ENCODE assay signal across 22 mouse cellular contexts in genomic region chr8:110346915-110347314, GRCm38 (mm10).
A peak's percentile ranks its signal among the peaks of the same experiment; 100 is the strongest.
DNase-seq lines count a peak whose midpoint lies in the region; ATAC-seq and TF ChIP-seq lines count a peak whose summit lies in the region.
"Had no signal": no experiment of that assay in that cellular context is flagged by ENCODE, and none has a peak within 500 bp of the region (broad histone marks: within the 10 kb centered on the region; RNA-seq: fewer than 3 reads in every experiment).

No protein-coding gene starts in this region.

- peak overlapping the region; percentile 82 for H3K9ac ChIP-seq in CH12.LX (ENCODE audit: insufficient read depth, low read depth)

- no peaks in the 10 kb centered on the region for H3K79me2 ChIP-seq in CH12.LX (replicated peaks; ENCODE audit: control insufficient read depth, extremely low read depth, insufficient read depth, poor library complexity, severe bottlenecking)

- no peaks in the 10 kb centered on the region for H3K27me3 ChIP-seq in CH12.LX (replicated peaks)

- no peak for TF ChIP-seq RAD21 in CH12.LX (IDR thresholded peaks at IDR 0.05; ENCODE audit: low read depth, low read length)

- 0 out of 2 replicates have a peak, but pooled peaks have one; percentile 17 for TF ChIP-seq EP300 in CH12.LX (IDR thresholded peaks at IDR 0.05; ENCODE audit: low read length)

- H3K36me3 ChIP-seq in CH12.LX (replicated peaks in 1 of 2; ENCODE audit: control insufficient read depth in 1 of 2, insufficient read depth in 1 of 2, low read length in 1 of 2): peaks cover 0 to 10% of the 10 kb centered on the region in 2 experiments
- H3K36me3 ChIP-seq: G1E had no signal

- no peak for TF ChIP-seq CTCF in CH12.LX (conservative IDR thresholded peaks at IDR 0.05 in 1 of 2, IDR thresholded peaks at IDR 0.05 in 1 of 2; ENCODE audit: low read depth in 2 of 2, low read length in 2 of 2)

- peak; percentile 64 for TF ChIP-seq POLR2A in CH12.LX (IDR thresholded peaks at IDR 0.05; ENCODE audit: low read depth, low read length)

- in situ Hi-C loops in CH12.LX (cut with MboI; ENCODE audit: low pct_ligation_motif_present, low pct_unique_long_range_greater_than_20kb, low sequenced_read_pairs): no loop called here

- peaks cover 4 to 49% of the 10 kb centered on the region in 2 experiments; a peak in 3 of 4 replicates for H3K4me1 ChIP-seq in CH12.LX (ENCODE audit: control insufficient read depth in 1 of 2, insufficient read depth in 2 of 2)

- peak overlapping the region; percentile 66 to 88 (median 83) for H3K4me3 ChIP-seq in CH12.LX (replicated peaks in 1 of 3; ENCODE audit: low read depth in 2 of 3, low read length in 2 of 3, poor library complexity in 1 of 3)

- no peak for ATAC-seq in frontal cortex, adult (ENCODE audit: low TSS enrichment)
- ATAC-seq: activated CD4-positive, CD25-positive, alpha-beta regulatory T cell, adult 4 months; CD4-positive, CD25-positive, alpha-beta regulatory T cell, adult 4 months; Patski had no signal

- dilution Hi-C loops in CH12.LX (cut with MboI; ENCODE audit: extremely low pct_ligation_motif_present, extremely low pct_unique_long_range_greater_than_20kb, low sequenced_read_pairs): no loop called here

- peak overlapping the region; percentile 55 for H3K4me2 ChIP-seq in CH12.LX (ENCODE audit: insufficient read depth, low read depth, poor library complexity, severe bottlenecking)

- no peaks in the 10 kb centered on the region for H3K9me3 ChIP-seq in CH12.LX (replicated peaks; ENCODE audit: low read length)

- H3K27ac ChIP-seq in CH12.LX (ENCODE audit: insufficient read depth, low read depth): peak overlapping the region; percentile 92

- DNase-seq in heart, adult 11 months: peak; percentile 1
- no peak for DNase-seq in heart, adult 18-20 months
- DNase-seq in retina, postnatal 1 day: peak; percentile 31
- no peak for DNase-seq in retina, embryonic 14.5 days (ENCODE audit: low spot score)
- DNase-seq in testis, postnatal 10 days (ENCODE audit: low spot score): peak; percentile 17
- no peak for DNase-seq in testis, postnatal 14 days (ENCODE audit: low spot score)
- DNase-seq in CH12.LX (ENCODE audit: extremely low read depth): peak; percentile 77
- DNase-seq: adrenal gland, adult 2 months; adrenal gland, adult 8-10 months; adrenal gland, postnatal 10 days; adrenal gland, postnatal 14 days; adrenal gland, postnatal 25 days; adrenal gland, postnatal 36 days; B cell, adult 2 months; cerebellum, adult 11 months; cerebellum, adult 11-12 months; cerebellum, adult 18-20 months had no signal

TF ChIP-seq in CH12.LX, 34 proteins besides CTCF, POLR2A, EP300 and RAD21:
- TF ChIP-seq SMC3 (IDR thresholded peaks at IDR 0.05; ENCODE audit: low read depth, low read length) (no peak), NRF1 (IDR thresholded peaks at IDR 0.05; ENCODE audit: low read depth, low read length) (0 out of 2 replicates have a peak, but pooled peaks have one; percentile 29), SIN3A (IDR thresholded peaks at IDR 0.05; ENCODE audit: low read length) (peak; percentile 66; the same call in 1 of the 2 replicates), MAX (IDR thresholded peaks at IDR 0.05; ENCODE audit: low read length) (peak; percentile 83), ELF1 (IDR thresholded peaks at IDR 0.05; ENCODE audit: low read depth, low read length) (0 out of 2 replicates have a peak, but pooled peaks have one; percentile 34), USF1 (IDR thresholded peaks at IDR 0.05; ENCODE audit: low read depth, low read length) (no peak), POLR2AphosphoS2 (IDR thresholded peaks at IDR 0.05; ENCODE audit: low read depth, low read length) (0 out of 2 replicates have a peak, but pooled peaks have one; percentile 48), RCOR1 (conservative IDR thresholded peaks at IDR 0.05; ENCODE audit: low read depth, low read length) (0 out of 2 replicates have a peak, but pooled peaks have one; percentile 49), BHLHE40 (IDR thresholded peaks at IDR 0.05; ENCODE audit: low read depth, low read length) (peak; percentile 33; the same call in 1 of the 2 replicates), USF2 (conservative IDR thresholded peaks at IDR 0.05; ENCODE audit: low read depth, low read length) (no peak), MAFK (IDR thresholded peaks at IDR 0.05; ENCODE audit: insufficient replicate concordance, low read length) (no peak), TBP (conservative IDR thresholded peaks at IDR 0.05; ENCODE audit: low read depth, low read length) (peak; percentile 82; the same call in 1 of the 2 replicates), UBTF (IDR thresholded peaks at IDR 0.05; ENCODE audit: low read depth, low read length) (no peak), MAZ (IDR thresholded peaks at IDR 0.05; ENCODE audit: low read depth, low read length) (peak; percentile 48; the same call in 1 of the 2 replicates), HCFC1 (IDR thresholded peaks at IDR 0.05; ENCODE audit: low read depth, low read length) (peak; percentile 61; the same call in 1 of the 2 replicates), TCF12 (IDR thresholded peaks at IDR 0.05; ENCODE audit: low read depth, low read length) (peak; percentile 76), ZMIZ1 (IDR thresholded peaks at IDR 0.05; ENCODE audit: low read depth, low read length) (peak; percentile 68), ETS1 (conservative IDR thresholded peaks at IDR 0.05; ENCODE audit: low read depth, low read length) (no peak; the same call in 1 of the 2 replicates), KAT2A (IDR thresholded peaks at IDR 0.05; ENCODE audit: insufficient replicate concordance, low read length) (0 out of 2 replicates have a peak, but pooled peaks have one; percentile 38), IRF4 (IDR thresholded peaks at IDR 0.05; ENCODE audit: low read depth, low read length) (peak; percentile 55; the same call in 1 of the 2 replicates), NELFE (IDR thresholded peaks at IDR 0.05; ENCODE audit: low read depth, low read length) (peak; percentile 62), JUN (IDR thresholded peaks at IDR 0.05; ENCODE audit: insufficient read depth, low read depth, low read length) (no peak), MXI1 (IDR thresholded peaks at IDR 0.05; ENCODE audit: low read depth, low read length) (peak; percentile 23; the same call in 1 of the 2 replicates), JUND (conservative IDR thresholded peaks at IDR 0.05; ENCODE audit: low read depth, low read length) (0 out of 2 replicates have a peak, but pooled peaks have one; percentile 28), ZKSCAN1 (IDR thresholded peaks at IDR 0.05; ENCODE audit: borderline replicate concordance, low read depth, low read length) (no peak), MEF2A (IDR thresholded peaks at IDR 0.05; ENCODE audit: borderline replicate concordance, low read depth, low read length) (peak; percentile 81; the same call in 1 of the 2 replicates), MYC (IDR thresholded peaks at IDR 0.05; ENCODE audit: low read depth, low read length) (peak; percentile 81; the same call in 1 of the 2 replicates)

Comparison
In these comparisons a context has a peak if more than half of its experiments do, and no peak if none do; other contexts are left out.
1. DNase-seq: peak in heart, adult 11 months (single experiment), retina, postnatal 1 day (single experiment), testis, postnatal 10 days (single experiment) and CH12.LX (single experiment); none in heart, adult 18-20 months (0 of 2), retina, embryonic 14.5 days (single experiment) and testis, postnatal 14 days (single experiment).